Mouse (Mus musculus): ENCODE measurements at regions not wholly inside any gene's neighbourhood (a gene's known extent, or its start where the extent isn't known, plus 50 kb on each side); places are given as distances from the start of the nearest gene placed in this dataset.

GRCm38 (mm10) chr8:26718409-26719355, 258.4 kb upstream of the Zfp703 start:
- Histone ChIP-seq H3K4me2 (ENCODE audit: insufficient read depth, low read depth, poor library complexity, severe bottlenecking) (no peak overlapping the region), H3K9me3 (replicated peaks; ENCODE audit: low read length) (no peaks in the 10 kb centered on the region), H3K79me2 (replicated peaks; ENCODE audit: control insufficient read depth, extremely low read depth, insufficient read depth, poor library complexity, severe bottlenecking) (no peaks in the 10 kb centered on the region), H3K9ac (ENCODE audit: insufficient read depth, low read depth) (no peak overlapping the region), H3K4me1 (ENCODE audit: control insufficient read depth in 1 of 2, insufficient read depth in 2 of 2) (peaks cover 0 to 22% of the 10 kb centered on the region in 2 experiments; a peak in 2 of 4 replicates), H3K27me3 (replicated peaks) (no peaks in the 10 kb centered on the region), H3K4me3 (replicated peaks in 1 of 3; ENCODE audit: low read depth in 2 of 3, low read length in 2 of 3, poor library complexity in 1 of 3) (no peak overlapping the region), H3K27ac (ENCODE audit: insufficient read depth, low read depth) (no peak overlapping the region), H3K36me3 (replicated peaks in 1 of 2; ENCODE audit: control insufficient read depth in 1 of 2, insufficient read depth in 1 of 2, low read length in 1 of 2) (no peaks in the 10 kb centered on the region)
- in situ Hi-C loops (cut with MboI; ENCODE audit: low pct_ligation_motif_present, low pct_unique_long_range_greater_than_20kb, low sequenced_read_pairs): no loop called here
- dilution Hi-C loops (cut with MboI; ENCODE audit: extremely low pct_ligation_motif_present, extremely low pct_unique_long_range_greater_than_20kb, low sequenced_read_pairs): no loop called here
- no peak for TF ChIP-seq MYC (IDR thresholded peaks at IDR 0.05; ENCODE audit: low read depth, low read length)
- TF ChIP-seq UBTF (IDR thresholded peaks at IDR 0.05; ENCODE audit: low read depth, low read length): no peak
- no peak for TF ChIP-seq POLR2A (IDR thresholded peaks at IDR 0.05; ENCODE audit: low read depth, low read length)
- TF ChIP-seq ETS1 (conservative IDR thresholded peaks at IDR 0.05; ENCODE audit: low read depth, low read length): no peak
- TF ChIP-seq CHD2 (IDR thresholded peaks at IDR 0.05; ENCODE audit: low read length): no peak
- no peak for TF ChIP-seq NRF1 (IDR thresholded peaks at IDR 0.05; ENCODE audit: low read depth, low read length)
- TF ChIP-seq MAFK (IDR thresholded peaks at IDR 0.05; ENCODE audit: insufficient replicate concordance, low read length): no peak
- TF ChIP-seq PAX5 (IDR thresholded peaks at IDR 0.05; ENCODE audit: low read length): no peak
- no peak for TF ChIP-seq JUN (IDR thresholded peaks at IDR 0.05; ENCODE audit: insufficient read depth, low read depth, low read length)
- TF ChIP-seq TBP (conservative IDR thresholded peaks at IDR 0.05; ENCODE audit: low read depth, low read length): no peak
- TF ChIP-seq USF1 (IDR thresholded peaks at IDR 0.05; ENCODE audit: low read depth, low read length): no peak
- TF ChIP-seq CHD1 (IDR thresholded peaks at IDR 0.05; ENCODE audit: low read depth, low read length): no peak
- TF ChIP-seq RAD21 (IDR thresholded peaks at IDR 0.05; ENCODE audit: low read depth, low read length): no peak
- DNase-seq (ENCODE audit: extremely low read depth): no peak

GRCm38 (mm10) chr8:26722766-26723165, 254.4 kb upstream of the Zfp703 start:
- no peak overlapping the region for H3K4me3 ChIP-seq (replicated peaks in 1 of 3; ENCODE audit: low read depth in 2 of 3, low read length in 2 of 3, poor library complexity in 1 of 3)
- no peak overlapping the region for H3K9ac ChIP-seq (ENCODE audit: insufficient read depth, low read depth)
- in situ Hi-C loops (cut with MboI; ENCODE audit: low pct_ligation_motif_present, low pct_unique_long_range_greater_than_20kb, low sequenced_read_pairs) (no loop called here), dilution Hi-C loops (cut with MboI; ENCODE audit: extremely low pct_ligation_motif_present, extremely low pct_unique_long_range_greater_than_20kb, low sequenced_read_pairs) (no loop called here)
- no peak for TF ChIP-seq MYC (IDR thresholded peaks at IDR 0.05; ENCODE audit: low read depth, low read length)
- no peak for TF ChIP-seq BHLHE40 (IDR thresholded peaks at IDR 0.05; ENCODE audit: low read depth, low read length)
- no peak for TF ChIP-seq SMC3 (IDR thresholded peaks at IDR 0.05; ENCODE audit: low read depth, low read length)
- TF ChIP-seq IRF4 (IDR thresholded peaks at IDR 0.05; ENCODE audit: low read depth, low read length): no peak
- TF ChIP-seq KAT2A (IDR thresholded peaks at IDR 0.05; ENCODE audit: insufficient replicate concordance, low read length): no peak
- TF ChIP-seq SIN3A (IDR thresholded peaks at IDR 0.05; ENCODE audit: low read length): no peak
- TF ChIP-seq TBP (conservative IDR thresholded peaks at IDR 0.05; ENCODE audit: low read depth, low read length): no peak
- TF ChIP-seq JUND (conservative IDR thresholded peaks at IDR 0.05; ENCODE audit: low read depth, low read length): no peak
- no peak for TF ChIP-seq RCOR1 (conservative IDR thresholded peaks at IDR 0.05; ENCODE audit: low read depth, low read length)
- no peak for TF ChIP-seq MAZ (IDR thresholded peaks at IDR 0.05; ENCODE audit: low read depth, low read length)
- no peak for TF ChIP-seq ETS1 (conservative IDR thresholded peaks at IDR 0.05; ENCODE audit: low read depth, low read length)
- no peak for TF ChIP-seq MEF2A (IDR thresholded peaks at IDR 0.05; ENCODE audit: borderline replicate concordance, low read depth, low read length)
- TF ChIP-seq CHD2 (IDR thresholded peaks at IDR 0.05; ENCODE audit: low read length): no peak
- DNase-seq (ENCODE audit: extremely low read depth): no peak
- no peaks in the 10 kb centered on the region for H3K27me3 ChIP-seq (replicated peaks)
- H3K79me2 ChIP-seq (replicated peaks; ENCODE audit: control insufficient read depth, extremely low read depth, insufficient read depth, poor library complexity, severe bottlenecking): no peaks in the 10 kb centered on the region
- H3K4me1 ChIP-seq (ENCODE audit: control insufficient read depth in 1 of 2, insufficient read depth in 2 of 2): peaks cover 0 to 7% of the 10 kb centered on the region in 2 experiments; a peak in 1 of 4 replicates
- H3K9me3 ChIP-seq (replicated peaks; ENCODE audit: low read length): no peaks in the 10 kb centered on the region
- no peak overlapping the region for H3K4me2 ChIP-seq (ENCODE audit: insufficient read depth, low read depth, poor library complexity, severe bottlenecking)
- no peaks in the 10 kb centered on the region for H3K36me3 ChIP-seq (replicated peaks in 1 of 2; ENCODE audit: control insufficient read depth in 1 of 2, insufficient read depth in 1 of 2, low read length in 1 of 2)
- no peak overlapping the region for H3K27ac ChIP-seq (ENCODE audit: insufficient read depth, low read depth)
